Mouse (Mus musculus) limb, embryonic 11.5 days (tissue): Measurements from ENCODE around the gene Chrna5. TPM values are rescaled to one million over a fixed set of nuclear protein-coding genes. Genes with fewer than 3 reads are reported as not detected.
A peak's percentile ranks its signal among the peaks of the same experiment; 100 is the strongest.

Experiments used
- ATAC-seq: fragments of 200-750 bp; cut with Nextera tagmentation; 2 replicates; pipeline ENCODE4 v1.8.0; 2017; ENCODE audit warnings: low read depth; ENCODE audit not compliant: insufficient number of reproducible peaks, low FRiP score, low TSS enrichment
- DNase-seq: peaks from one replicate; pipeline ENCODE4 v3.0.0-alpha.2; 2015; ENCODE audit warnings: low spot score
- H3K27ac ChIP-seq: fragments of 300-500 bp; sonication (generic); replicated peaks from 2 replicates; pipeline ENCODE4 v1.5.1; 2014; ENCODE audit warnings: low read depth, mild to moderate bottlenecking, low read length
- H3K27me3 ChIP-seq: fragments of 300-500 bp; sonication (generic); 2 replicates; pipeline ENCODE4 v1.6.1; 2014; ENCODE audit warnings: mild to moderate bottlenecking, low read length, mixed read lengths; ENCODE audit not compliant: control insufficient read depth, insufficient read depth
- H3K36me3 ChIP-seq: fragments of 300-500 bp; sonication (generic); 2 replicates; pipeline ENCODE4 v1.6.1; 2014; ENCODE audit warnings: mild to moderate bottlenecking, low read length, moderate library complexity, mixed read lengths; ENCODE audit not compliant: control insufficient read depth, insufficient read depth
- H3K4me1 ChIP-seq: fragments of 300-500 bp; sonication (generic); 2 replicates; pipeline ENCODE4 v1.6.1; 2014; ENCODE audit warnings: low read length, mixed read lengths; ENCODE audit not compliant: control insufficient read depth, insufficient read depth
- H3K4me2 ChIP-seq: fragments of 300-500 bp; sonication (generic); 2 replicates; pipeline ENCODE4 v1.6.1; 2014; ENCODE audit warnings: low read depth, mild to moderate bottlenecking, moderate library complexity; ENCODE audit not compliant: severe bottlenecking
- H3K4me3 ChIP-seq: fragments of 300-500 bp; sonication (generic); 2 replicates; pipeline ENCODE4 v1.5.1; 2014; ENCODE audit warnings: low read depth, low read length
- H3K9ac ChIP-seq: fragments of 300-500 bp; sonication (generic); 2 replicates; pipeline ENCODE4 v1.6.1; 2014; ENCODE audit warnings: mild to moderate bottlenecking, low read length
- H3K9me3 ChIP-seq: fragments of 300-500 bp; sonication (generic); 2 replicates; pipeline ENCODE4 v1.6.1; 2016; ENCODE audit warnings: low read length; ENCODE audit not compliant: control insufficient read depth
- WGBS: fragments of 180-500 bp; shearing (Covaris S2); extraction: QIAGEN DNeasy Blood & Tissue Kit; methylation state at CpG from one replicate; pipeline ENCODE4 v1.1.7; 2014; 5-methylcytosine and 5-hydroxymethylcytosine counted together
- polyA plus RNA-seq: library from polyadenylated mRNA; unstranded; fragments of >200 nt; fragmentation: Nextera tagmentation; extraction: Ambion mirVana; gene quantifications from 2 replicates; pipeline ENCODE4 v1.2.1, GENCODE M21; 2014

Chrna5 gene
- polyA plus RNA-seq, 1 experiment from 2014 or later: 0.45 TPM

- Histone ChIP-seq H3K9me3 (no peaks in the 10 kb centered on the region), H3K9ac (no peak overlapping the region), H3K4me3 (no peak overlapping the region), H3K36me3 (no peaks in the 10 kb centered on the region), H3K4me1 (no peaks in the 10 kb centered on the region), H3K4me2 (no peak overlapping the region), H3K27ac (no peak overlapping the region), H3K27me3 (no peaks in the 10 kb centered on the region)
- DNase-seq: no peak
- ATAC-seq: no peak
- 81% methylated on average over 3 of the region's 3 CpGs for WGBS
These were observed 15.0 kb downstream of the Chrna5 start for GRCm38 (mm10) chr9:54995645-54996044.

- Histone ChIP-seq H3K9ac (no peak overlapping the region), H3K9me3 (no peaks in the 10 kb centered on the region)
- 82% methylated on average over 4 of the region's 4 CpGs for WGBS
These were observed 22.9 kb downstream of the Chrna5 start for GRCm38 (mm10) chr9:55003609-55004008.

GRCm38 (mm10) chr9:55009692-55010091 lies 29.0 kb downstream of the Chrna5 start:
- WGBS: 88% methylated on average over 2 of the region's 2 CpGs

More at GRCm38 (mm10) chr9:55003609-55004008, 22.9 kb downstream of the Chrna5 start:
- H3K4me3 ChIP-seq: no peak overlapping the region
- no peaks in the 10 kb centered on the region for H3K4me1 ChIP-seq
- no peaks in the 10 kb centered on the region for H3K27me3 ChIP-seq
- H3K27ac ChIP-seq: no peak overlapping the region
- ATAC-seq (no peak), DNase-seq (no peak)
- H3K36me3 ChIP-seq: no peaks in the 10 kb centered on the region
- H3K4me2 ChIP-seq: no peak overlapping the region

GRCm38 (mm10) chr9:55010588-55011350 lies 30.1 kb downstream of the Chrna5 start:
- Histone ChIP-seq H3K4me1 (no peaks in the 10 kb centered on the region), H3K27ac (no peak overlapping the region), H3K9ac (no peak overlapping the region), H3K9me3 (no peaks in the 10 kb centered on the region), H3K27me3 (no peaks in the 10 kb centered on the region), H3K4me3 (no peak overlapping the region), H3K4me2 (no peak overlapping the region), H3K36me3 (no peaks in the 10 kb centered on the region)
- 40% methylated on average over 6 of the region's 6 CpGs for WGBS
- DNase-seq (peak; percentile 23), ATAC-seq (no peak)

More at GRCm38 (mm10) chr9:55009692-55010091, 29.0 kb downstream of the Chrna5 start:
- Histone ChIP-seq H3K27me3 (no peaks in the 10 kb centered on the region), H3K9ac (no peak overlapping the region), H3K36me3 (no peaks in the 10 kb centered on the region), H3K9me3 (no peaks in the 10 kb centered on the region), H3K4me2 (no peak overlapping the region), H3K4me3 (no peak overlapping the region), H3K27ac (no peak overlapping the region), H3K4me1 (no peaks in the 10 kb centered on the region)
- DNase-seq: no peak
- no peak for ATAC-seq

- no peaks in the 10 kb centered on the region for H3K9me3 ChIP-seq
- 82% methylated on average over 3 of the region's 3 CpGs for WGBS
- H3K36me3 ChIP-seq: no peaks in the 10 kb centered on the region
These were observed 36.2 kb downstream of the Chrna5 start for GRCm38 (mm10) chr9:55016926-55017325.

DNA sequence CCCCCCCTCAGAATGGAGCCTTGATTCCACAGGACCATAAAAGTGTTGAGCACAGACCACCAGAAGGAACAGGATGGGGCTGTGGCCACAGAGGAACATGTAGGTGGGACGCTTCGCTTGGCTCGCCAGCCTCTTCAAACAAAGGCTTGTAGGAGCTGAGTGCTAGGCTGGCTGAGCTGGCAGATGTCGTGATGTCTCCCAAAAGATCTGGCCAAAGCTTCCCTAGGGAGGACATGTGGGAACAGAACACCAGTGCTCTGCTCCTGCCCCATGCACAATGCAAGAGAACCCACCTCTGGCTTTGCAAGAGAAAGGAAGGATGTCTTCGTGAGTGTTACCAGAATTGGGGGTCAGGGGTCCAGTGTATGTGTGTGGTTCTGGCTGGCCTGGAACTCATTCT lies 42.6 kb downstream of the Chrna5 start:
- Histone ChIP-seq H3K4me1 (peaks cover 9% of the 10 kb centered on the region; the same call in 1 of the 2 replicates), H3K9ac (no peak overlapping the region), H3K4me2 (no peak overlapping the region), H3K4me3 (no peak overlapping the region), H3K9me3 (no peaks in the 10 kb centered on the region), H3K27me3 (peaks cover 32% of the 10 kb centered on the region), H3K36me3 (no peaks in the 10 kb centered on the region), H3K27ac (no peak overlapping the region)
- ATAC-seq (no peak), DNase-seq (no peak)
- 85% methylated on average over 5 of the region's 5 CpGs for WGBS

More at GRCm38 (mm10) chr9:55016926-55017325, 36.2 kb downstream of the Chrna5 start:
- Histone ChIP-seq H3K27me3 (no peaks in the 10 kb centered on the region), H3K9ac (no peak overlapping the region), H3K27ac (no peak overlapping the region), H3K4me3 (no peak overlapping the region), H3K4me2 (no peak overlapping the region), H3K4me1 (no peaks in the 10 kb centered on the region)
- ATAC-seq (no peak), DNase-seq (no peak)

DNA sequence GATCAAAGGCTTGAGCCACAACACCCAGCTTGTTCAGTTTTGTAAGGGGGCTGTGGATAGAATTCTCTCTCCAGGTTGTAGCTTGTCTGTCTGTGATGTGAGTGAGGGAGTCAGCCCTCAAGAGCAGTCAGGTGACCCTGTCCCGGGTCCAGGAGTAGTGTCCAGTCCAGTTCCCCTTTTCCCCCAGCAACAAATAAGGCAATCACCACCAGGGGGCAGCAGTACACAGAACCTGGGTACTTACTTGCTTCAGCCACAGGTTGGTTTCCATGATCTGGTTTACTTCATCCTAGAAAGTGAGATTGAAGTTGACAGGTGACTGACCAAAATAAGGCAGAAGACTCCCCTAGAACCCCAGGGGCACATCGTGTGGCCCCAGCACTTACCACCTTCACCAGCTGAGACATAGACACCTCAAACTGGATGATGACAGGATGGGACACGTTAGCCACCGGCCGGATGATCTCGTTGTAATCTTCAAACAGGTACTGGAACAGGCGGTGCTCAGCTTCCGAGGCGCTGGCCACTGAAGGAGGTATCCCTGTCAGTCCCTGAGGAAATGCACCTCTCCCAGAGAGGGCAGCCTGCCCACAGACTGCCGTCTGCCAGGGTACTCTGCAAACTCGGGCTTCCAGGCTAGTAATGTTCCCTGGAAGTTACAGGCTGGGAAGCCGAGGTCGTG lies 43.4 kb downstream of the Chrna5 start:
- ATAC-seq (no peak), DNase-seq (peak; percentile 93)
- no peak overlapping the region for H3K27ac ChIP-seq
- 42% methylated on average over 13 of the region's 13 CpGs for WGBS
- H3K9ac ChIP-seq: no peak overlapping the region
- peaks cover 9% of the 10 kb centered on the region; the same call in 1 of the 2 replicates for H3K4me1 ChIP-seq
- no peak overlapping the region for H3K4me2 ChIP-seq
- H3K4me3 ChIP-seq: no peak overlapping the region
- H3K9me3 ChIP-seq: no peaks in the 10 kb centered on the region
- no peaks in the 10 kb centered on the region for H3K36me3 ChIP-seq
- peaks cover 32% of the 10 kb centered on the region for H3K27me3 ChIP-seq

DNA sequence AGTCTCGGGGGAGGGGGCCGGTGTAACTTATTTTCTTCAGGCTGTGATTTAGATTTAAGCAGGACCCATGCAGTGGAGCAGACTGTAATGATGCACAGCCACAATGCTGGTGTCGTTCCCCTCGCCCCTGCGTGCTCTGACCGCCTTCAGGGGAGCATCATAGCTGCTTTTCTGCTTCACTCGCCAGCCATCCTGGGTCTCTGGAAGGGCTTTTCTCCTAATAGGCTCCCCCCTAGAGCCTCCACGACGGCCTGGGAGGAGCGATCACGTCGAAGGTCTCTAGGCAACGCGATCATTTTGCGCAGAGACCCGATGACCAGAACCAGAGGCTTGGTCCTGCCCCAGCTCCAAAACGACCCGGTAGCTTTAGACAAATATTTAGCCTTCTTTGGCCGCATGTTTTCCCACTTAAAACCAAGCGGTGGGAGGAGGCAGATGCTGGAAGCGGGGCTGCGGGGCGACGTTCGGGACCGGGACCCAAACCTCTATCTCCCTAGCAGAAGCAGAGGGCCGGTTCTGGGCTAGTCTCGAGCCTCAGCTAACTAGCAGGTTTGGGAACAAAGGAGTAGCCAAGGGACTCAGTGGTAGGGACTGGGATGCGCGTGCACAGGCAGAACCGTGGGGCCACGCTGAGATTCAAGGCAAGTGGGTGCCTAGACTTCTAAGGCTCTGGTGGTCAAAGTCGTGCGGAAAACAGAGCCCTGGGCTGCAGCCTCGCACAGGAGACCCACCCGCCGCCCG lies 45.0 kb downstream of the Chrna5 start:
- peaks cover 32% of the 10 kb centered on the region for H3K27me3 ChIP-seq
- H3K36me3 ChIP-seq: no peaks in the 10 kb centered on the region
- peaks cover 9% of the 10 kb centered on the region; the same call in 1 of the 2 replicates for H3K4me1 ChIP-seq
- peak overlapping the region; percentile 64 for H3K4me2 ChIP-seq
- H3K9me3 ChIP-seq: no peaks in the 10 kb centered on the region
- no peak for DNase-seq
- ATAC-seq: no peak
- 14% methylated on average over 38 of the region's 38 CpGs for WGBS
- H3K27ac ChIP-seq: no peak overlapping the region
- H3K9ac ChIP-seq: no peak overlapping the region; the same call in 1 of the 2 replicates
- H3K4me3 ChIP-seq: peak overlapping the region; percentile 28
